Mouse (Mus musculus) liver, postnatal 0 days (tissue): ENCODE data around the gene Vmn1r24. TPM values are rescaled to one million over a fixed set of nuclear protein-coding genes. Genes with fewer than 3 reads are reported as not detected.
"Not testable (repeated sequence)": the region's sequence is repeated elsewhere in the genome, so short reads cannot be mapped to it uniquely, and the experiment has no call there.

ENCODE experiments used
- ATAC-seq: fragments of 200-750 bp; cut with Nextera tagmentation; 2 replicates; pipeline ENCODE4 v1.8.0; 2017; ENCODE audit warnings: mild to moderate bottlenecking, moderate library complexity
- DNase-seq: peaks from one replicate; pipeline ENCODE4 v3.0.0-alpha.2; 2016
- H3K27ac ChIP-seq: fragments of 300-500 bp; sonication (generic); 2 replicates; pipeline ENCODE4 v1.5.1; 2014; ENCODE audit warnings: antibody characterized with exemption, moderate library complexity, mild to moderate bottlenecking, low read depth
- H3K27me3 ChIP-seq: fragments of 300-500 bp; sonication (generic); 2 replicates; pipeline ENCODE4 v1.6.1; 2014; ENCODE audit warnings: low read length, control low read depth, mixed read lengths; ENCODE audit not compliant: insufficient read depth
- H3K36me3 ChIP-seq: fragments of 300-500 bp; sonication (generic); replicated peaks from 2 replicates; pipeline ENCODE4 v1.6.1; 2014; ENCODE audit warnings: mild to moderate bottlenecking, control low read depth, low read length, moderate library complexity, mixed read lengths; ENCODE audit not compliant: insufficient read depth
- H3K4me1 ChIP-seq: fragments of 300-500 bp; sonication (generic); 2 replicates; pipeline ENCODE4 v1.6.1; 2014; ENCODE audit warnings: antibody characterized with exemption, mild to moderate bottlenecking, control low read depth; ENCODE audit not compliant: insufficient read depth
- H3K4me2 ChIP-seq: fragments of 300-500 bp; sonication (generic); 2 replicates; pipeline ENCODE4 v1.6.1; 2014; ENCODE audit warnings: low read depth, mild to moderate bottlenecking, low read length, moderate library complexity, mixed read lengths
- H3K4me3 ChIP-seq: fragments of 300-500 bp; sonication (generic); 2 replicates; pipeline ENCODE4 v1.5.1; 2014; ENCODE audit warnings: low read depth, low read length
- H3K9ac ChIP-seq: fragments of 300-500 bp; sonication (generic); replicated peaks from 2 replicates; pipeline ENCODE4 v1.6.1; 2014; ENCODE audit warnings: mild to moderate bottlenecking, moderate library complexity
- H3K9me3 ChIP-seq: fragments of 300-500 bp; sonication (generic); 2 replicates; pipeline ENCODE4 v1.6.1; 2016; ENCODE audit warnings: mild to moderate bottlenecking, control low read depth, low read length, mixed read lengths
- CTCF ChIP-seq: sonication (generic); IDR thresholded peaks from 2 replicates; pipeline ENCODE4 v1.5.1; 2016; ENCODE audit warnings: antibody characterized with exemption, low read depth
- EP300 ChIP-seq: IDR thresholded peaks from 2 replicates; pipeline ENCODE4 v1.6.1; 2016; ENCODE audit warnings: antibody characterized with exemption, low read depth, mild to moderate bottlenecking
- WGBS: fragments of 180-500 bp; shearing (Covaris S2); extraction: QIAGEN DNeasy Blood & Tissue Kit; methylation state at CpG from one replicate; pipeline ENCODE4 v1.1.7; 2014; ENCODE audit not compliant: insufficient replicate concordance; 5-methylcytosine and 5-hydroxymethylcytosine counted together
- polyA plus RNA-seq: library from polyadenylated mRNA; unstranded; fragments of >200 nt; fragmentation: Nextera tagmentation; extraction: Ambion mirVana; gene quantifications from 2 replicates; pipeline ENCODE4 v1.2.1, GENCODE M21; 2015

Gene Vmn1r24
- not detected in 2 replicates for polyA plus RNA-seq

- H3K9me3 ChIP-seq, H3K36me3 ChIP-seq, ATAC-seq, H3K4me3 ChIP-seq, H3K9ac ChIP-seq, H3K27ac ChIP-seq, DNase-seq, H3K27me3 ChIP-seq, H3K4me2 ChIP-seq, H3K4me1 ChIP-seq: not testable (repeated sequence)
- 57% methylated on average over 1 of the region's 1 CpGs for WGBS
Measured at GRCm38 (mm10) chr6:57961403-57961802, at the start of gene Vmn1r24. Gene Vmn1r24 (minus strand): TSS chr6:57961503.

GRCm38 (mm10) chr6:57980710-57981109 lies 19.4 kb upstream of the Vmn1r24 start, which contains the start of gene Vmn1r25:
Gene Vmn1r25 (minus strand): TSS chr6:57980810.
- ATAC-seq (no peak), DNase-seq (no peak)
- no peaks in the 10 kb centered on the region for H3K27me3 ChIP-seq
- no peaks in the 10 kb centered on the region for H3K9me3 ChIP-seq
- H3K36me3 ChIP-seq: no peaks in the 10 kb centered on the region
- 56% methylated on average over 3 of the region's 3 CpGs for WGBS
- H3K4me1 ChIP-seq: no peaks in the 10 kb centered on the region
- no peak within 1 kb of the TSS for H3K9ac ChIP-seq
- no peak within 1 kb of the TSS for H3K4me2 ChIP-seq
- H3K4me3 ChIP-seq: no peak within 1 kb of the TSS
- no peak within 1 kb of the TSS for H3K27ac ChIP-seq
- TF ChIP-seq EP300 (no peak), CTCF (no peak)

GRCm38 (mm10) chr6:57926738-57927137 lies 34.6 kb downstream of the Vmn1r24 start, which contains the start of gene Vmn1r23:
Gene Vmn1r23 (minus strand): TSS chr6:57926838.
- no peak within 1 kb of the TSS for H3K9ac ChIP-seq
- DNase-seq (no peak), ATAC-seq (no peak)
- H3K27me3 ChIP-seq: no peaks in the 10 kb centered on the region
- H3K4me3 ChIP-seq: no peak within 1 kb of the TSS
- no peak within 1 kb of the TSS for H3K4me2 ChIP-seq
- WGBS: 84% methylated on average over 1 of the region's 1 CpGs
- H3K4me1 ChIP-seq: no peaks in the 10 kb centered on the region
- H3K36me3 ChIP-seq: no peaks in the 10 kb centered on the region
- no peak within 1 kb of the TSS for H3K27ac ChIP-seq
- no peak for TF ChIP-seq CTCF
- no peak for TF ChIP-seq EP300
- no peaks in the 10 kb centered on the region for H3K9me3 ChIP-seq

- no peak for DNase-seq
- H3K27ac ChIP-seq: no peak within 1 kb of the TSS
- no peaks in the 10 kb centered on the region for H3K36me3 ChIP-seq
- no peak within 1 kb of the TSS for H3K9ac ChIP-seq
- TF ChIP-seq CTCF: no peak
- TF ChIP-seq EP300: no peak
- no peak within 1 kb of the TSS for H3K4me2 ChIP-seq
- ATAC-seq: no peak
- 67% methylated on average over 1 of the region's 1 CpGs for WGBS
- no peaks in the 10 kb centered on the region for H3K4me1 ChIP-seq
- no peaks in the 10 kb centered on the region for H3K27me3 ChIP-seq
- no peak within 1 kb of the TSS for H3K4me3 ChIP-seq
- H3K9me3 ChIP-seq: no peaks in the 10 kb centered on the region
Measured at GRCm38 (mm10) chr6:57907928-57908327, 53.4 kb downstream of the Vmn1r24 start, which contains the start of gene Vmn1r22. Gene Vmn1r22 (minus strand): TSS chr6:57908028.

Other genes starting within 250 kb of the Vmn1r24 start
- gene Vopp1, start 136.3 kb downstream of the Vmn1r24 start, polyA plus RNA-seq: 21.1 and 22.1 TPM in 2 replicates
- not detected in 2 replicates for gene Vmn1r21, start 111.2 kb downstream of the Vmn1r24 start, polyA plus RNA-seq
- gene Vmn1r22, start 53.5 kb downstream of the Vmn1r24 start, polyA plus RNA-seq: not detected in 2 replicates
- not detected in 2 replicates for gene Vmn1r23, start 34.7 kb downstream of the Vmn1r24 start, polyA plus RNA-seq
- not detected in 2 replicates for gene Vmn1r25, start 19.3 kb upstream of the Vmn1r24 start, polyA plus RNA-seq
- gene Vmn1r26, start 53.7 kb upstream of the Vmn1r24 start, polyA plus RNA-seq: not detected in 2 replicates